Mouse (Mus musculus) intestine, embryonic 14.5 days (tissue): Measurements from ENCODE around the gene Zic2. TPM values are rescaled to one million over a fixed set of nuclear protein-coding genes. Genes with fewer than 3 reads are reported as not detected.

Experiments
- ATAC-seq: fragments of 200-750 bp; cut with Nextera tagmentation; replicated peaks from 2 replicates; pipeline ENCODE4 v1.8.0; 2017; ENCODE audit warnings: low read depth, moderate number of reproducible peaks, moderate TSS enrichment, moderate library complexity; ENCODE audit not compliant: low FRiP score, low TSS enrichment
- DNase-seq: peaks from one replicate; pipeline ENCODE4 v3.0.0-alpha.2; 2018; ENCODE audit warnings: low spot score
- H3K27ac ChIP-seq: fragments of 300-500 bp; sonication (generic); 2 replicates; pipeline ENCODE4 v1.5.1; 2014; ENCODE audit warnings: low read depth, mild to moderate bottlenecking, control low read depth
- H3K27me3 ChIP-seq: fragments of 300-500 bp; sonication (generic); replicated peaks from 2 replicates; pipeline ENCODE4 v1.6.1; 2014; ENCODE audit warnings: low read length, control low read depth; ENCODE audit not compliant: control insufficient read depth, insufficient read depth
- H3K36me3 ChIP-seq: fragments of 300-500 bp; sonication (generic); 2 replicates; pipeline ENCODE4 v1.6.1; 2014; ENCODE audit warnings: low read length, control low read depth; ENCODE audit not compliant: control insufficient read depth, insufficient read depth
- H3K4me1 ChIP-seq: fragments of 300-500 bp; sonication (generic); replicated peaks from 2 replicates; pipeline ENCODE4 v1.6.1; 2014; ENCODE audit warnings: low read length, control low read depth, mixed read lengths; ENCODE audit not compliant: control insufficient read depth, insufficient read depth
- H3K4me2 ChIP-seq: fragments of 300-500 bp; sonication (generic); 2 replicates; pipeline ENCODE4 v1.6.1; 2014; ENCODE audit warnings: low read length
- H3K4me3 ChIP-seq: fragments of 300-500 bp; sonication (generic); 2 replicates; pipeline ENCODE4 v1.5.1; 2014; ENCODE audit warnings: low read depth, low read length, control low read depth, mixed read lengths
- H3K9ac ChIP-seq: fragments of 300-500 bp; sonication (generic); 2 replicates; pipeline ENCODE4 v1.6.1; 2014; ENCODE audit warnings: mild to moderate bottlenecking, low read length
- H3K9me3 ChIP-seq: fragments of 300-500 bp; sonication (generic); 2 replicates; pipeline ENCODE4 v1.6.1; 2016; ENCODE audit warnings: low read length, control low read depth; ENCODE audit not compliant: control insufficient read depth
- WGBS: fragments of 180-500 bp; shearing (Covaris S2); extraction: QIAGEN DNeasy Blood & Tissue Kit; methylation state at CpG from one replicate; pipeline ENCODE4 v1.1.7; 2014; 5-methylcytosine and 5-hydroxymethylcytosine counted together
- polyA plus RNA-seq: library from polyadenylated mRNA; unstranded; fragments of >200 nt; fragmentation: Nextera tagmentation; extraction: Ambion mirVana; gene quantifications from 2 replicates; pipeline ENCODE4 v1.2.1, GENCODE M21; 2014

The Zic2 gene
- not detected in 2 replicates for polyA plus RNA-seq

GRCm38 (mm10) chr14:122474891-122475556 lies at the start of gene Zic2:
Gene Zic2, plus strand, starts transcription at chr14:122475435.
- H3K4me2 ChIP-seq, result peak within 1 kb of the TSS; percentile 49
- H3K4me3 ChIP-seq, result peak within 1 kb of the TSS; percentile 32
- WGBS, result 1% methylated on average over 59 of the region's 73 CpGs
- H3K9me3 ChIP-seq, result no peaks in the 10 kb centered on the region
- no peaks in the 10 kb centered on the region for H3K36me3 ChIP-seq
- DNase-seq (peak; percentile 77), ATAC-seq (peak; percentile 61)
- H3K4me1 ChIP-seq, result peaks cover 14% of the 10 kb centered on the region
- no peak within 1 kb of the TSS for H3K9ac ChIP-seq
- H3K27ac ChIP-seq, result no peak within 1 kb of the TSS
- peaks cover 100% of the 10 kb centered on the region for H3K27me3 ChIP-seq

GRCm38 (mm10) chr14:122426529-122427203 lies 48.6 kb upstream of the Zic2 start:
- Histone ChIP-seq H3K27me3 (no peaks in the 10 kb centered on the region), H3K9ac (no peak overlapping the region), H3K9me3 (no peaks in the 10 kb centered on the region), H3K4me2 (no peak overlapping the region), H3K4me1 (no peaks in the 10 kb centered on the region), H3K4me3 (no peak overlapping the region), H3K36me3 (no peaks in the 10 kb centered on the region), H3K27ac (no peak overlapping the region)
- DNase-seq (no peak), ATAC-seq (no peak)
- WGBS, result 42% methylated on average over 10 of the region's 10 CpGs

GRCm38 (mm10) chr14:122427204-122427560 lies 48.1 kb upstream of the Zic2 start:
- 53% methylated on average over 8 of the region's 8 CpGs for WGBS
- no peak for ATAC-seq

GRCm38 (mm10) chr14:122427654-122428053 lies 47.6 kb upstream of the Zic2 start:
- Histone ChIP-seq H3K9ac (no peak overlapping the region), H3K4me3 (no peak overlapping the region), H3K4me1 (no peaks in the 10 kb centered on the region), H3K4me2 (no peak overlapping the region), H3K36me3 (no peaks in the 10 kb centered on the region), H3K9me3 (no peaks in the 10 kb centered on the region), H3K27me3 (no peaks in the 10 kb centered on the region), H3K27ac (no peak overlapping the region)
- 94% methylated on average over 3 of the region's 3 CpGs for WGBS
- ATAC-seq, result no peak
- DNase-seq, result no peak

More at GRCm38 (mm10) chr14:122427204-122427560, 48.1 kb upstream of the Zic2 start:
- no peak overlapping the region for H3K27ac ChIP-seq
- no peak overlapping the region for H3K9ac ChIP-seq
- no peaks in the 10 kb centered on the region for H3K36me3 ChIP-seq
- no peak overlapping the region for H3K4me2 ChIP-seq
- no peaks in the 10 kb centered on the region for H3K4me1 ChIP-seq
- no peaks in the 10 kb centered on the region for H3K27me3 ChIP-seq
- DNase-seq, result no peak
- H3K4me3 ChIP-seq, result no peak overlapping the region
- no peaks in the 10 kb centered on the region for H3K9me3 ChIP-seq

- Histone ChIP-seq H3K27ac (no peak overlapping the region), H3K9ac (no peak overlapping the region), H3K27me3 (no peaks in the 10 kb centered on the region), H3K9me3 (no peaks in the 10 kb centered on the region), H3K4me2 (no peak overlapping the region), H3K36me3 (no peaks in the 10 kb centered on the region), H3K4me1 (no peaks in the 10 kb centered on the region), H3K4me3 (no peak overlapping the region)
- DNase-seq (no peak), ATAC-seq (no peak)
- whole genome bisulfite sequencing, result 70% methylated on average over 3 of the region's 3 CpGs
Observed at GRCm38 (mm10) chr14:122432558-122432957, 42.7 kb upstream of the Zic2 start.

- DNase-seq (no peak), ATAC-seq (no peak)
- Histone ChIP-seq H3K4me3 (no peak overlapping the region), H3K27ac (no peak overlapping the region), H3K36me3 (no peaks in the 10 kb centered on the region), H3K4me2 (no peak overlapping the region), H3K9me3 (no peaks in the 10 kb centered on the region), H3K4me1 (no peaks in the 10 kb centered on the region), H3K27me3 (no peaks in the 10 kb centered on the region), H3K9ac (no peak overlapping the region)
- 83% methylated on average over 10 of the region's 10 CpGs for WGBS
Observed at GRCm38 (mm10) chr14:122434039-122434438, 41.2 kb upstream of the Zic2 start.

GRCm38 (mm10) chr14:122436850-122437249 lies 38.4 kb upstream of the Zic2 start:
- Histone ChIP-seq H3K9ac (no peak overlapping the region), H3K9me3 (no peaks in the 10 kb centered on the region), H3K36me3 (no peaks in the 10 kb centered on the region), H3K4me3 (no peak overlapping the region), H3K4me1 (no peaks in the 10 kb centered on the region), H3K27me3 (no peaks in the 10 kb centered on the region), H3K27ac (no peak overlapping the region), H3K4me2 (no peak overlapping the region)
- WGBS, result 73% methylated on average over 10 of the region's 10 CpGs
- no peak for DNase-seq
- no peak for ATAC-seq

- no peak overlapping the region for H3K9ac ChIP-seq
- H3K27me3 ChIP-seq, result peaks cover 78% of the 10 kb centered on the region
- ATAC-seq (no peak), DNase-seq (no peak)
- peaks cover 2% of the 10 kb centered on the region; the same call in 1 of the 2 replicates for H3K4me1 ChIP-seq
- 4% methylated on average over 29 of the region's 29 CpGs for WGBS
- H3K4me2 ChIP-seq, result peak overlapping the region; percentile 46
- H3K9me3 ChIP-seq, result no peaks in the 10 kb centered on the region
- no peaks in the 10 kb centered on the region for H3K36me3 ChIP-seq
- no peak overlapping the region for H3K27ac ChIP-seq
- 0 out of 2 replicates have a peak overlapping the region, but pooled peaks have one; percentile 23 for H3K4me3 ChIP-seq
Observed at GRCm38 (mm10) chr14:122449601-122450495, 25.4 kb upstream of the Zic2 start.
